Mouse (Mus musculus) E14TG2a.4 (cell line): ENCODE measurements at regions not wholly inside any gene's neighbourhood (a gene's known extent, or its start where the extent isn't known, plus 50 kb on each side); places are given as distances from the start of the nearest gene placed in this dataset.

Experiments used
- CTCF ChIP-seq: conservative IDR thresholded peaks from 2 replicates; pipeline ENCODE4 v1.5.1; 2014; ENCODE audit warnings: low read length
- NANOG ChIP-seq: IDR thresholded peaks from 2 replicates; pipeline ENCODE4 v1.6.1; 2014; ENCODE audit warnings: borderline replicate concordance, low read length, mixed read lengths
- POU5F1 ChIP-seq: IDR thresholded peaks from 2 replicates; pipeline ENCODE4 v1.6.1; 2014; ENCODE audit warnings: low read length, borderline replicate concordance

GRCm38 (mm10) chr19:14123348-14124113 lies 210.2 kb downstream of the Olfr1505 start:
- TF ChIP-seq CTCF (no peak), POU5F1 (no peak), NANOG (no peak)
